Mouse (Mus musculus) heart, adult 2 months (tissue): ENCODE data around the gene Med28.

ENCODE experiments used
- CTCF ChIP-seq: fragments of 200-600 bp; IDR thresholded peaks from 2 replicates; pipeline ENCODE4 v1.8.1; 2022; ENCODE audit warnings: antibody characterized with exemption, mild to moderate bottlenecking, moderate library complexity
- EP300 ChIP-seq: fragments of 200-500 bp; IDR thresholded peaks from 2 replicates; pipeline ENCODE4 v1.6.1; 2011; ENCODE audit warnings: low read depth, low read length, control low read depth; ENCODE audit not compliant: insufficient read depth

GRCm38 (mm10) chr5:45525101-45525500 lies 5.1 kb downstream of the Med28 start:
- TF ChIP-seq EP300 (no peak), CTCF (no peak)
